Mouse (Mus musculus) urinary bladder, adult 18-20 months (tissue): ENCODE measurements around the gene Kcnh8.
A peak's percentile ranks its signal among the peaks of the same experiment; 100 is the strongest.

Experiments used
- DNase-seq, 2 experiments: peaks; one replicate each; pipeline ENCODE4 v3.0.0; 2022; ENCODE audit warnings: low spot score in 2 of 2, mixed read lengths in 2 of 2

Gene Kcnh8

GRCm38 (mm10) chr17:52602093-52602780, at the start of gene Kcnh8:
Kcnh8 (plus strand) TSS chr17:52602709.
- DNase-seq: no peak

GRCm38 (mm10) chr17:52559961-52560720, 42.4 kb upstream of the Kcnh8 start:
- peak; percentile 12 to 22 for DNase-seq

- no peak for DNase-seq
These were observed 36.9 kb upstream of the Kcnh8 start for GRCm38 (mm10) chr17:52565467-52566155.

- DNase-seq: no peak
These were observed 32.8 kb upstream of the Kcnh8 start for GRCm38 (mm10) chr17:52569584-52570270.

GRCm38 (mm10) chr17:52572229-52572628, 30.3 kb upstream of the Kcnh8 start:
- no peak for DNase-seq

GRCm38 (mm10) chr17:52591503-52592194, 10.9 kb upstream of the Kcnh8 start:
- DNase-seq: no peak

GRCm38 (mm10) chr17:52599141-52599540, 3.4 kb upstream of the Kcnh8 start:
- no peak for DNase-seq

- no peak for DNase-seq
These were observed 1.6 kb upstream of the Kcnh8 start for GRCm38 (mm10) chr17:52600882-52601371.

- no peak for DNase-seq
These were observed 267 bp downstream of the Kcnh8 start for GRCm38 (mm10) chr17:52602781-52603170.

- no peak for DNase-seq
These were observed 902 bp downstream of the Kcnh8 start for GRCm38 (mm10) chr17:52603411-52603810.

GRCm38 (mm10) chr17:52611382-52611781, 8.9 kb downstream of the Kcnh8 start:
- DNase-seq: no peak

GRCm38 (mm10) chr17:52649186-52649585, 46.7 kb downstream of the Kcnh8 start:
- no peak for DNase-seq

- DNase-seq: no peak
These were observed 89.5 kb downstream of the Kcnh8 start for GRCm38 (mm10) chr17:52691988-52692387.

GRCm38 (mm10) chr17:52701944-52702343, 99.4 kb downstream of the Kcnh8 start:
- DNase-seq: no peak

GRCm38 (mm10) chr17:52712319-52712718, 109.8 kb downstream of the Kcnh8 start:
- no peak for DNase-seq

GRCm38 (mm10) chr17:52722214-52722613, 119.7 kb downstream of the Kcnh8 start:
- DNase-seq: no peak

GRCm38 (mm10) chr17:52728806-52729205, 126.3 kb downstream of the Kcnh8 start:
- DNase-seq: no peak

GRCm38 (mm10) chr17:52738436-52738835, 135.9 kb downstream of the Kcnh8 start:
- no peak for DNase-seq

GRCm38 (mm10) chr17:52788151-52788550, 185.6 kb downstream of the Kcnh8 start:
- no peak for DNase-seq

- no peak for DNase-seq
These were observed 202.0 kb downstream of the Kcnh8 start for GRCm38 (mm10) chr17:52804463-52804862.

- DNase-seq: no peak
These were observed 208.3 kb downstream of the Kcnh8 start for GRCm38 (mm10) chr17:52810773-52811172.
